Mouse (Mus musculus): ENCODE results near the gene Arr3.

- no peak for TF ChIP-seq POLR2A (IDR thresholded peaks at IDR 0.05; ENCODE audit: low read depth, low read length)
- TF ChIP-seq CTCF (IDR thresholded peaks at IDR 0.05; ENCODE audit: borderline replicate concordance, insufficient read depth, low read length), result no peak
Measured at GRCm38 (mm10) chrX:100599755-100600154, 5.5 kb upstream of the Arr3 start.
